ENCODE assay signal across 8 mouse cellular contexts in the genomic region with DNA sequence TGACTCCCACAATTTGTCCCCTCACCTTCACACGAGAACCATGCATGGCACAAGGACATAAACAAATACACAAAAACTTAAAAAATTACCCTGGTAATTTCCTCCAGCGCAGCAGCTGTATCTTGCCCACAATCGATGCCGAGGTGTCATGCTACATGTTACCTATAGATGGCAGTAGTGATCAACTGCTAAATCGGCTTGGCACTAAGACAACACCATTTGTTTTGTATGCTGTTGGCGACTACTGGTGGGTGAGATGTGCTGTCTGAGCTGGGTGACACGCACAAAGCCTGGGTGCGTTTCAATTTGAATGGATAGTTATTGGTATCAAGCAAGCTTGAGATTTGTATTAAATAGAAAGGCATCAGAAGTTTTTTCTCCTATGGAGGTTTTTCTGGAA. TPM values are rescaled to one million over a fixed set of nuclear protein-coding genes. Genes with fewer than 3 reads are reported as not detected.
DNase-seq lines count a peak whose midpoint lies in the region; ATAC-seq and TF ChIP-seq lines count a peak whose summit lies in the region.

No protein-coding gene starts in this region.

- ATAC-seq in G1E (ENCODE audit: extremely low read depth, insufficient number of reproducible peaks, low FRiP score, poor library complexity, severe bottlenecking), result peak; percentile 64
- ATAC-seq in intestine, embryonic 15.5 days, result 0 out of 2 replicates have a peak, but pooled peaks have one; percentile 44
- peak; percentile 69 for ATAC-seq in midbrain, embryonic 13.5 days

- WGBS in intestine, embryonic 15.5 days, result 16% methylated on average over 8 of the region's 8 CpGs
- WGBS in midbrain, embryonic 13.5 days, result 8% methylated on average over 8 of the region's 8 CpGs

- peaks cover 48% of the 10 kb centered on the region for H3K27me3 ChIP-seq in G1E (ENCODE audit: insufficient read depth, low read length)
- no peaks in the 10 kb centered on the region for H3K27me3 ChIP-seq in intestine, embryonic 15.5 days (replicated peaks)
- peaks cover 12% of the 10 kb centered on the region for H3K27me3 ChIP-seq in midbrain, embryonic 13.5 days

- TF ChIP-seq CTCF in G1E (IDR thresholded peaks at IDR 0.05; ENCODE audit: low read depth, low read length), result peak; percentile 100

- H3K4me3 ChIP-seq in G1E (ENCODE audit: low read depth, low read length), result no peak overlapping the region
- H3K4me3 ChIP-seq in intestine, embryonic 15.5 days (replicated peaks), result no peak overlapping the region
- H3K4me3 ChIP-seq in midbrain, embryonic 13.5 days (replicated peaks), result no peak overlapping the region

- no peaks in the 10 kb centered on the region for H3K36me3 ChIP-seq in G1E (replicated peaks)
- no peaks in the 10 kb centered on the region for H3K36me3 ChIP-seq in intestine, embryonic 15.5 days
- no peaks in the 10 kb centered on the region for H3K36me3 ChIP-seq in midbrain, embryonic 13.5 days

- peaks cover 9% of the 10 kb centered on the region for H3K9me3 ChIP-seq in G1E (replicated peaks)
- H3K9me3 ChIP-seq in intestine, embryonic 15.5 days, result no peaks in the 10 kb centered on the region
- H3K9me3 ChIP-seq in midbrain, embryonic 13.5 days, result peaks cover 7% of the 10 kb centered on the region

- H3K4me1 ChIP-seq in G1E (ENCODE audit: insufficient read depth, low read depth, low read length), result peaks cover 35% of the 10 kb centered on the region
- no peaks in the 10 kb centered on the region for H3K4me1 ChIP-seq in intestine, embryonic 15.5 days (replicated peaks)
- H3K4me1 ChIP-seq in midbrain, embryonic 13.5 days (replicated peaks), result no peaks in the 10 kb centered on the region

- no peak overlapping the region for H3K4me2 ChIP-seq in intestine, embryonic 15.5 days (replicated peaks)
- no peak overlapping the region for H3K4me2 ChIP-seq in midbrain, embryonic 13.5 days (replicated peaks)

- H3K9ac ChIP-seq in intestine, embryonic 15.5 days, result no peak overlapping the region
- H3K9ac ChIP-seq in midbrain, embryonic 13.5 days (replicated peaks), result no peak overlapping the region

- DNase-seq in 3T3-L1 (ENCODE audit: low read depth, low spot score), result peak; percentile 73
- peak; percentile 64 for DNase-seq in G1E (ENCODE audit: low spot score)
- DNase-seq in cerebellum, adult 9-10 months, result peak; percentile 60
- peak; percentile 59 for DNase-seq in forelimb bud, embryonic 11.5 days (ENCODE audit: low read depth, low spot score)
- peak; percentile 77 to 82 for DNase-seq in left cerebral cortex, postnatal 25 days (ENCODE audit: low spot score in 2 of 2)
- peak; percentile 58 for DNase-seq in telencephalon, adult 2 months (ENCODE audit: low read depth, low spot score)

- no peak overlapping the region for H3K27ac ChIP-seq in intestine, embryonic 15.5 days
- H3K27ac ChIP-seq in midbrain, embryonic 13.5 days, result no peak overlapping the region

- intact Hi-C loops in left cerebral cortex, postnatal 25 days (cut with DNase I), result loop anchor here (5.0 kb wide), 2 partner anchors 37 to 207 kb away; no protein-coding TSS in a partner anchor

RNA-seq across cellular contexts. Expression of a gene that starts 32.4 kb away (rescaled TPM):
- not detected in 2 replicates for total RNA-seq in G1E (2014; fragmentation: Nextera tagmentation)
- 0.16 TPM in 1 of 2 replicates, not detected in the other for total RNA-seq in G1E (2017)
- polyA plus RNA-seq in G1E (2012), result not detected in 2 replicates
- polyA plus RNA-seq in intestine, embryonic 15.5 days (2015; fragmentation: Nextera tagmentation; extraction: Ambion mirVana), result 19.7 and 39.7 TPM in 2 replicates
- 10 to 100 TPM; 28.4 to 30.2 TPM for total RNA-seq in left cerebral cortex, postnatal 25 days (2021)
- polyA plus RNA-seq in midbrain, embryonic 13.5 days (2015; fragmentation: Nextera tagmentation; extraction: Ambion mirVana), result 0.99 and 1.0 TPM in 2 replicates

Comparison
In these comparisons a context has a peak if more than half of its experiments do, and no peak if none do; other contexts are left out.
1. RNA of a gene that starts 32.4 kb away (polyA plus RNA-seq): 19.7 to 39.7 TPM in intestine, embryonic 15.5 days; 0.99 to 1.0 TPM in midbrain, embryonic 13.5 days and not detected in G1E; every median in the first group is over 10 times any median in the second.
2. Peak in every context shown above with its lines, with median percentiles within 50 percentile points of each other: DNase-seq and ATAC-seq.